Mouse (Mus musculus) cerebral cortex, adult 2 months (tissue): ENCODE results near the gene Galnt18.

Source experiments
- WGBS: fragments of 180-500 bp; shearing (Covaris S2); methylation state at CpG from one replicate; pipeline ENCODE4 v1.1.7; 2018; 5-methylcytosine and 5-hydroxymethylcytosine counted together

Gene Galnt18

DNA sequence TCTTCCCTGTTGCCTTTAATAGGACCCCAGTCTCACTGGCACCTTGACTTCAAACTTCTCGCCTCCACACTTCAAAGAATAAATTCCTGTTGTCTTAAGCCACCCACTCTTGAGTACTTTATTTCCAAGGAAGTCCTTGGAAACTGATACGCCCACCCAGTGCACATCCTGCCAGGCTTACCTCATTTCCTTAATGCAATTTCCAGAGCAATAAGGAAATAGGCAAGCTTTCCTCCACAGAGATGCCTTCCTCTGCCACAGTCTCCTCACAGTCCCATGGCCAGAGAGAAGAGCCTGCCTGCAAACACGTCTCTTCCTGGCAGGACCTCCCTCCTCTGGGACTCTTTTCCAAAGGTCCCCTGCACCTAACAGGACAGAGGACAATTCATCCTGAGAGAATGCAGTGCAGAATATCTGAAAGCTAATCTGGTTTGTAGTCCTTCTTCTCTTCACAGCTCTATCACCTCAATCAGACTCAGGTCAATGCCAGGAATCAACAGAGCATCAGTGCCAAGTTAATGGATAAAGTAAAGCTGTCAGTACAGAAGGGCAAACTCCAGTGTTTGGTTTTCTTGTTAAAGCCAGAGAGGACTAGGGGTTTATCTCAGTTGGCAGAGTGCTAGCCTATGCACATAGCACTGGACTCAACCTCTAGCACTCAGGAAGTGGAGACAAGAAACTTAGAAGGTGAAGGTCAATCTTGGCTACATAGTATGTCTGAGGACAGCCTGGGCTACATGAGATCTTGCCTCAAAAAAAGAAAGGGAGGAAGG, 65.8 kb downstream of the Galnt18 start:
- WGBS = 50% methylated on average over 3 of the region's 3 CpGs

DNA sequence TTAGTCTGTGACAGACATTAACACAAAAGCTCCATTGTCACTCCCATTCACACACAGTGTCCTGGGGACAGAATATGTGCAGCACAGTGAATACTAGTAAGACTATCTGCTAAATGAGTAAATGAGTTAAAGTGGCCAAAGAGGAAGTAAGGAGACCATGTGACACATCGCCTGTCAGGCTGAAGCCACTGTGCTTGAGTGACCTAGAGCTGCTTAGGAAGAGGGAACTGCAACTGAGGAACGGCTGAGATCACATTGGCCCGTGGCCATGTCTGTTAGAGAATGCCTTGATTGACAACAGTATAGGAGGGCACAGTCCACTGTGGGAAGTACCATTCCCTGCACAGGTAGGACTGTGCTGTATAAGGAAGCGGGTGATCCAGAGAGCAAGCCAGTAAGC, 67.0 kb downstream of the Galnt18 start:
- 78% methylated on average over 4 of the region's 4 CpGs for WGBS

DNA sequence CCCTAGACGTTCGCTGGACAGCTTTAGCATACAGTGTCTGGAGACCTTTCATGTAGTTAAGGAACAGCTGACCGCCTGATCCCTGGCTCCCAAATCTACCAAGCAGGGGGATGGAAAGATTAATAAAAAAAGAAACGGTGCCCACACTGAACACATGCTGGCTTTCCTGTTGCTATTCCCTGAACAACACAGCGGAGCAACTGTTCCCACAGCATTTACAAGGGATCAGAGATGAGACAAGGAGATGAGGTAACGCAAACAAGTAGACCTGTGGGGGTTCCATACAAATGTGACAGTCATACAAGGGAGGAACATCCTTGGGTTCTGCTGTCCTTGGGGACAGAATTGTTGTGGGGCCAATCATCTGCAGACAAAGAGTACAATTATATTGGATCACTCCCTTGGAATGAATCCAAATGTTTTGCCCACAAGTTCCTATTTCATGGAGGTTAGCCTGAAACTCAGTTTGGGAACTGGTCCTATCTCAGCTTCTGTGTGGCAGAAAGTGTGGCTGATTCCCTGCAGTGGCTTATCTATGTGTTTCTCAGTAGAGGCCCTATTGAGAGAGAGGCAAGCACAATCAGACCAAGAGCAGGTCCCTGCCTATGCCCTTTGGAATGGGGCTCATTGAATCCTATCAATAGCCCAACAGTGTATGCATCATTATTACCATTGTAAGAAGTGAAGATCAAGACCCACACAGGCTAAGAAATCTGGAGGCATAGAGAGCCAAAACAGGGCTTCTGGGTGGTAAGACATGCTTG, 68.5 kb downstream of the Galnt18 start:
- 51% methylated on average over 6 of the region's 6 CpGs for WGBS

DNA sequence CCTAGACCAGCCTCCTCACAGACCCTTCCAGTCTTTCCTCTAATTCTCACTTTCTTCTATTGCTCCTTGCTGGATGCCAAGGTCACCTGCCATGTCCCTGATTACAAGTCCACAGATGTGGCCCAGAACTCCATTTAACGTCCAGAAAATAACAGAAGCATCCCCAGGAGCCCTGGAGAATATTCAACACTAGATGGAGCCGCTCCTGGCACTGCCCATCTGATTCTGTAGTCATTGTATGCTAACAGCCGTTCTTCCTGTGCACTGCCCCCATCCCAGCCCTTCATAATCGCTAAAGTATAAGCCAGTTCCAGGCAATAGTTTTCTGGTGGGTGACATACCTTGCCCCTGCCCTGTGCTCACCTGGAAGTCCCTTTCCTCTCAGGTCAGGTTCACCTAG, 69.5 kb downstream of the Galnt18 start:
- WGBS = 29% methylated on average over 4 of the region's 4 CpGs

DNA sequence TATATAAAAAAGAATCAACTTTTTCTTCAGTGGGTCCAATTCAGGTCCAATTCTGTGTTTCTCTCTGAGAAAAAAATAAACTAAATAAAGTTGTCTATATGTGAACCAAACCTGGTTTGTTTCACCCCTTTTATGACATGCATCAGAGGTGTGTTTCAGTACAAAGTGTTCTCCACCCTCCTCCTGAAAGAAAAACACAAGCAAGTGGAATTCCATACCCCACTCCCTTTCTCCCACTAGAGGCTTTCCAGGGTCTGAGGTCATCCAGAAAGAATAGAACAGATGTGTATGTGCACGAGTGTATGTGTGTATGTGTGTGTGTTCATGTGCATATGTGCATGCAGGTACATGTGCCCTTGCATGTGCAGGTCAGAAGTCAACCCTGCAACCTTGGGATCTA, 71.2 kb downstream of the Galnt18 start:
- WGBS = 73% methylated on average over 1 of the region's 1 CpGs

DNA sequence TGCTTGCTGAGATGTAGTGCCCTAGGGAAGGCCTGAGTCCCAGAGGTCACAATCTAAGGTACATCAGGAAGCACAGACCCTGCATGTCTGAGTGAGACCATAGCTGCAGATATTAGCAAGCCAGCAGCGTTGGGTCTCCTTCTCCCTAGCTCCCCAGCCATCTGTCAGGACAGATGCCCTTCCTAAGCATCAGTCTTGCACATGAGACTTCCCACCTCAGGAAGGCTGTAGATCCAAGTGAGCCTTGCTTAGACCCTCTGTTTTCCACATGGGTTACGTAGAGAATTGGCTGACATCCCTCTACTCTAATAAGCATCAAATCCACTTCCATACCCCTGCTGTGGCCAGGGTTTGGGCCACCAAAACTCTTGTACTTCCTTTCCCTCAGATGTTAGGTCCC, 76.8 kb downstream of the Galnt18 start:
- WGBS = 75% methylated on average over 2 of the region's 2 CpGs

DNA sequence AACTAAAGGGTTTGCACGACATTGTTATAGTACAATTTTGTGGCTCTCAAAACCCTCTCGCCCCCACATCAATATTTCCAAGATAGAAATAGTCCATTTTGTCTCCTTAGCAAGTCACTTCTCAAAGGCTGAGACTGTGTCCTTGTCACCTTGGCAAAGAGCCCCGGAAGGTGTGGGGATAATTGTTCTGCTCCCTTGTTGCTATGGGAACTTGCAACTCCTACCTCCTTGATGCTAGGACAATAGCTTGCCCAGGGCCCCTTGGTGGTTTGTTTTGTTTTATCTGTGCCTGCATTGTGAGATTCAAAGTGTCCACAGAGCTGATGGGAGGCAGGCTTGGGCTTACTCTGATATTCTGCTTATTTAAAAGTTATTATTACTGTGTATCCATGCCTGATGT, 80.3 kb downstream of the Galnt18 start:
- WGBS = 31% methylated on average over 3 of the region's 3 CpGs

DNA sequence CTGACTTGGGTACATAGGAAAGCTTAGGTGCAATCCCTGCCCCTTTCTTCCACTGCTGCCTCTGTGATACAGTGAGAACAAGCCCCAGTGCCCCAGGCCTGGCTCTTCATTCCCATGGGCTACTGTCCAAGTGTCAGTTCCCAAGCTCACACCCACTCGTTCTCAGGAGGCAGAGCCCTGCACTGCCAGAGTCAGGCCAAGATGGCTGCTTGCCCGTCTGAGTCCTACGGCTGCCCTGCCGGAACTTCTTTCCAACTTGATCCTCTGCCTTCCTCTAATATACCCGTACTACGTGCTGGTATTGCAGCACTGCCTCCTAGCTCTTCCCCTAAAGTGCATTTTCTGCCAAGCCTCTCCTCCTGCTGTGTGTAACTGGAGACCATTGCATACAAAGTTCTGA, 85.5 kb downstream of the Galnt18 start:
- WGBS = 53% methylated on average over 6 of the region's 6 CpGs

DNA sequence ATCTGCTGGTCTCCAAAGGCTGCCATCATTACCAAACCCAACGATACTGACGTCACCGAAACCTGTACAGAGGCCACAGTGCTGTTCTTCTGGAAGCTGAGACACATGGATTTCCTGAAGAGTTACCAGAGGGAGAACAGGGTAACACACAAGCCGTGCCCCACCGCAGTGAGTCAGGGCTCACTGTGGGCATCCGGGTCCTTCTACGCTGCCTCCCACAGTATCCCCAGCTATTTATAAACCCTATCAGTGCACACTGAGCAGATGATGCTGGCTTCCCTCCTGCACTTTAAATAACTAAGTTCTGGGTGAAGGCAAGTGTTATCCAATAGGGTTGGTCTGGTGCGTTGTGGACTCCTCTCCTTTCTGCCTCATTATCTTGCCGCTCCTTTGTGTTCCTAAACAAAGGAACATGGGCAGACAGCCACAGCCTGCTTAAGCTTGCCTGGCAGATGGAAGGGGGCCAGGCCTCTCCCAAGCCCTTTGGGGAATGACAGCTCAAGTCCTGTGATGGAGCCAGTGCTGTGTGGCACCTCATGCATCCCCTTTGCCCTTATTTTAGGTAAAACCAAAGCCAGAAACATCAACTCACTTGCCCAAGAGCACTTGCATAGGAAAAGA, 87.0 kb downstream of the Galnt18 start:
- WGBS = 36% methylated on average over 9 of the region's 9 CpGs

DNA sequence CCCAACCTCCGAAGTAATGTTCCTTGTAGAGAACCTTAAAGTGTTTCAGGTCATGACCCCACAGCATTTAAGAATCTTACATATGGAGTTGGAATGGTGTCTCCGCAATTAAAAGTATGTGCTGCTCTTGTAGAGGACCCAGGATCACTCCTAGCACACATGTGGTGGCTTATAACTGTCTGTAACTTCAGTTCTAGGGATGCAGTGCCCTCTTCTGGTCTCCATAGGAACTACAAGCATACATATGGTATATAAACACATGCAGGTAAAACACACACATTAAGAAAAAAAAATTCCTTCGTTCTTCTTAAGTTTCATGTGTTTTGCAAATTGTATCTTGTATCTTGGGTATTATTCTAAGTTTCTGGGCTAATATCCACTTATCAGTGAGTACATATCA, 99.7 kb downstream of the Galnt18 start:
- 94% methylated on average over 3 of the region's 3 CpGs for WGBS

DNA sequence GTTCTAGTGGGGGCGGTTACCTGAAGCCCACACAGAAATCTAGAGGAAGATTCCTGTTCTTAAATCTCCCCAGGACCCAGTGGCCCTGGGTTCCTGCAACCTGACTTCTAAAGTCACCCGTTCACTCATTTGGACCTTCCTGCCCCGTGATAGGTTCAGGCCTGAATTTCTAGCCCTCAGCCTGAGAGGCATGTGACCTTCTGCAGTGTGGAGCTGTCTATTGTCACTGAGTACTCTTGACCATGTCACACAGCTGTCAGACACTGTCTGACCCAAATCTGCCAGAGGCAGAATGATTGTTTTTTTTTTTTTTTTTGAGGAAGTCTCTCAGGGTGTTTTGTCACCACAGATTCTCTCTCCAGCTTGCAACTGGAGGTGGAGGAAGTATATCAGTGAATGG, 103.3 kb downstream of the Galnt18 start:
- WGBS = 80% methylated on average over 3 of the region's 3 CpGs

DNA sequence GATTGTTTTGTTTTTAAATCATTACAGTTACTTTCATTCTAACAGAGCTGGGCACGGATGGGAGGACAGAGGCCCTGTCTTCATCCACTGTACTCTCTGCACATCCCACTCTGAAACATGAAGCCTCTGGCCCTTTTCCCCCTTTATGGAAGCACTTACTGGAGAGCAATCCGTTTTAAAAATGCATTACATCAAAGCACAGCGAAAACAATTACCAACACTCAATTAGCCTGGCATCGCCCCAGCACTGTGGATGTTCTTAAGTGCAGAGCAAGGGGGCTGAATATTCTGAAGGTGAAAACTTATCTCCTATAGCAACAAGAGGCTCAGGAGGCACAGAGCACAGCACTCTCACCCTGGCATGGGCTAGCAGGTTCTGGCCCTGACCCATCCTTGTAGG, 107.3 kb downstream of the Galnt18 start:
- WGBS = 48% methylated on average over 4 of the region's 4 CpGs

DNA sequence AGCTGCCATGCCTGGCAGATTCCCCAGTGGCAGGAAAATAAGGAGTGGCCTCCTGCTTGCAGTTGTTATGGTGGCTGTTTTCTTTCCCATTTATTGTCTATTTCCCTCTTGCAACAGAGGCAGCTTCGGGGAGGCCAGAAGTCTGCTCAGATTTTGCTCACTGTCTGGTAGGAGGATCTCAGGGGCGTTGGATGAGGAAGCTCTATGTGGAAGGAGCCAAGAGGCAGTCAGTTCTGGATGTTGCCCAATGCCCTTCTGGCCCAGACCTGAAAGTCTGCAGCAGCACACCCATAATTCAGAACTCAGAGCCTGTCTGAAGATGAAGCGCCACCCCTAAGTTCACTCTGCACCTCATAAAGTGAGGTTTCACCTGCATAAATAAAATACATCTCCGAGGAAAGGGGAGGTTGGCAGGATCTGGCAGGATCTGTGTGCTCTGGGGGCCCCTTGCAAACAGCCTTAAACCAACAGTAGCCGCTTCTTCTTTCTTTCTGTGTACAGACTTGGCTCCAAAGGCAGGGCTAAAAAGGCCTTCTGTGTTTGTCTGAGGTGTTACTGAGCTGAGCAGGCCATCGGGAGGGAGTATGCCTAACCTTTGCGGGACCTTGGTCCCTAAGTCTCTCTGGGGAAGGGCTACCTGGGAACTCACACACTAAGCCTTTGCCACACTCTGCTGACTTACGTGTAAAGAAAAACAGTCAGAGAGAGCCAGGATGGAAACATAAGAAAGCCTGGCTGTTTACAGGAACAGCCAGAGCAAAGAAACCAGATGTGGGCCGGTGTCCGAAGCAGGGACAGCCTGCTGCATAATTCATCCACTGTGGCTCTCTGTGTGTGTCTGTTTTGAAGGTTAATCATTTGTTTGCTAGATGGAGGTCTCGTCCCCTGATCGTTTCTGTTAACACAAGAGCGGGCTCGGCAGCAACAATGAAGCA, 116.4 kb downstream of the Galnt18 start:
- 54% methylated on average over 14 of the region's 14 CpGs for WGBS

DNA sequence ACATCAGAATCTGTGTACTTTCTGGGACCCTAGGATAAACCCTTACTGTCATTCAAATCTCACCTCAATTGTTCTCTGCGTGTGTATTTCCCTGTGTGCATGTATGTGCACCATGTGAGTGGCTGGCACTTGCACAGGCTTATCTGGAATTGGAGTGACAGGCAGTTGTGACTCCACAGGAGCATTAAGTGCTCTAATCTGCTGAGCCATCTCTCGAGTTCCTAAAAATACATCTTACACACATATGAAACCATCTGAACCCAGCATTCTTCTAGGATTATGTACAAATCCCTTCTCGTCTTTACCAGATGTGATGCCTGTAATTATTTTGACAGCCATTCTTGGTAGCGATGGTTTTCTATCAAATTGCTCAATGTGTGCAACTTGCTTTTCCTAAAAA, 121.2 kb downstream of the Galnt18 start:
- WGBS = 56% methylated on average over 4 of the region's 4 CpGs

DNA sequence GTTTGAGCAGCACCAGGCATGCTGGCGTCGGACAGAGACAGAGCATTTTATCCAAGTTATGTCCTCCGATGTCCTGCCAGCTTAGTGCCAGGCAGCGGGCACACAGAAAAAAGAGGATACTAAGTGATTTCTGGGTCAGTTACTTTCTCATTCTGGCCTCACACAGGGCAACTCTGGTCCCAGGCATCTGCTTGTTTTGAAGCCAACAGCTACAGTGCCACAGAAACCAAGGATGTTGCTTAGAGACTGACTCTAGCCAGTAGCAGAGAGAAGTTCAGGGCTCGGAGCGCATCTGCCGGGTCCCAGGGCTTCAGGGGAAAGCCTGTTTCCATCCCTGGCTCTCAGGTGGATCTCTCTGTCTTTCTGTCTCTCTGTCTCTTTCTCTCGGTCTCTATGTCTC, 124.8 kb downstream of the Galnt18 start:
- WGBS = 72% methylated on average over 8 of the region's 8 CpGs

DNA sequence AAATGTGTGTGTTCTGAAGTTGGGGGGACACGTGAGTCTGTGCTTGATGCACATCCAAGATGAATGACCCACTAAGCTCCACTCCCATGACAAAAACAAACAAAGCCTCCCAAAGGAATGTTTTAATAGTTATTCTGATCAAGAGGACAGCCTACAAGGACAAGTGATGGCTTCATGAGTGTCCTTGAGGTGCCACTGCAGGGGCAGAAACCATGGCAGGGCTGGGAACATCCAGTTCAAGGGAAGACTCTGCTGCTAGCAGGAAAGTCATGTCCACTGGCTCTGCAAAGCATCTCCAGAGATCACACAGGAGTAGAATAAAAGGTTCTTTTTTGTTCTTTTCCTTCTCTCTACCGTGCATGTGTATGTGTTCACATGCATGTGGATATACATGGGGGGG, 140.9 kb downstream of the Galnt18 start:
- WGBS = 61% methylated on average over 2 of the region's 2 CpGs

DNA sequence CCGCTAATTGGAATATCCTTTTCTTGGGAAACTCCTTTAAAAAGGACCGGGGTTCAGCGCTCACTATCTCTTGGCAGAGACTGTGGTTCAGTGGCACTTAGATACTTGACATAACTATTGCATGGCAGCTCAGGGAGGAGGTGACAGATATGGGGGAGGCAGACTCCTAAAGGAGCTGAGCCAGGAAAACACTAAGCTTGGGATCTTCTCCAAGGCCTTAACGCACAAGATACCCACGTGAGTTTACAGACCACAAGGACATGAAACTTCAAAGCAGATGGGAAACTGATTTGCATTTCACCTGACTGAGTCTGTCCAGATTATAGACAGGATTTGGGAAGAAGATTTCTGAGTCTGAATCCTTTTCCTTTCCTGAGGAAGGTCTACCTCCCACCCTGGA, 141.3 kb downstream of the Galnt18 start:
- 41% methylated on average over 5 of the region's 5 CpGs for WGBS

DNA sequence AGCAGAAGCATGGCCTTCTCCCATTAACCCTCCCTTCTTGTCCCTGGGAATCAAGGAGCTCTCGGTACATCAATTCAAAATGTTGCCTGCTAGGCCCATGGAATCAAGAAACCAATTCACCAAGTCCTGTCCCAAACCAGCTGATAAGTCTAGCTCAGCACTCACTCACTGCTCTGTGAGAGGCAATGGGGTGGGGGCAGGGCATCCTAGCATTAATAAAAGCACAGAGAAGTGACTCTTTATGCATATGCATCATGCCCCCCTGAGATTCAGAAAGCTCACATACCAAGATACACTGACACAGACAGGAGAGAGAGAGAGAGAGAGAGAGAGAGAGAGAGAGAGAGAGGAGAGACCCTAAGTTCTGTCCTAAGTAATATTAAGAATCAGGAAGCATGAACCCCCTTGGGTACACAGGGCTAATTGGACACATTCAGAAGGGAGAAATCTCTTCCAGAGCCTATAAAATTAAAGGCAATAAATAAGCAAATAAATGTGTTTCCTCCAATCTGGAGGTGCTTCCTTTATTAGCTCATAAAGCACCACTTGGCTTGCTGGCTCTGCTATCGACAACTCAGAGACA, 141.8 kb downstream of the Galnt18 start:
- WGBS = 59% methylated on average over 2 of the region's 2 CpGs

DNA sequence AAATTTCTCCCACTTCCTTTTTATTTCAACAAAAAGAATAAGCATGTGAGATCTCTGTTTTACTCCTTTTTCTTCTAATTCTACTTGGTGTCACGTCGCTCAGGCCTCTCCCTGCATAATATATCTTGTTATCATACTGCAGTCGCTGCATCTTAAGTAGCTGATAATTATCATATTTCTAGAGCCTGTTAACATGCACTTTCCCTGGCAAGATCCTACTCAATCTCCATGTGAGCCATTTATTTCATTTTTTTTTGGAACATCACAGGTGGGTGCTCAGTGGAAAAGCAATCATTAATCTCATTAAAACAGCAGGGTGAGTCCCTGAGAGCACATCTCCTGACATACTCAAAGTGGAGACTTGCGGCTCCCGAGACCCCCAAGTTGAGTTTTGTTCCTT, 143.3 kb downstream of the Galnt18 start:
- WGBS = 69% methylated on average over 5 of the region's 5 CpGs

DNA sequence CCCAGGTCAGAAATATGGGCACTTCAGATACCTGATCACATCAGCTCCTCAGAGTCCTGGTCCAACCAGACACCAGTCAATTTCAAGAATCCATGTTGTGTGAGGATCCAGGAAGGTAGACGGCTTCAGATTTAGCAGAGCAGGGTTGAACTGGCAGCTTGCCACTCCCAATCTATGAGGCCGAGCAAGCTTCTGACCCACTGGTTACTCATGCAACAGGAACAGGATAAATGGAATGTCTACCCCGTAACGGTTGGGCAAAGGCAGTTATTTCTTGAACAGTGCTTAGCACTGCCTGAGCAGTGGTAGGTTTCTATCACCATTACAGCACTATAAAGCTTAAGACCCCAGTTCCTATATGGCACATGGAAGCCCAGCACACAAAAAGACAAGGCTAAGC, 148.5 kb downstream of the Galnt18 start:
- 76% methylated on average over 4 of the region's 4 CpGs for WGBS

DNA sequence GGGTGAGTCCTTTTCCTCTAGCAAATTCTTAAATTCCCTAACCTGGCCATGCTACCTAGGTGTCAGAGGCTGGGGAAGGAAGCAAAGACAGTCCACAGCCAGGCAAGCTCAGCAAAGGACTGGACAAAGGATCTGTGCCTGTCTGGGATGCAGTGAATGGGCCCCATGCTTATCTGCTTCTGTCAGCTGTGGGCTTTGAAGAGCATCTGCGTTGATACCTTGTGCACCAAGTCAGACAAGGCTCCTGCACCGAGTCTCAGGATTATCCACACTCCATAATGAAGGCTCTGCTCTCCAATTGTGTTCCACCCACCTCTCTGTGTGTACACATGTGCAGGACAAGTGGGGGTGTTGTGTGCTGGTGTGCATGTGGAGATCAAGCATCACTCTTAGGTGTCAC, 153.5 kb downstream of the Galnt18 start:
- WGBS = 72% methylated on average over 2 of the region's 2 CpGs
